Comparison of ENCODE assay signal across 10 mouse cellular contexts in the genomic region with DNA sequence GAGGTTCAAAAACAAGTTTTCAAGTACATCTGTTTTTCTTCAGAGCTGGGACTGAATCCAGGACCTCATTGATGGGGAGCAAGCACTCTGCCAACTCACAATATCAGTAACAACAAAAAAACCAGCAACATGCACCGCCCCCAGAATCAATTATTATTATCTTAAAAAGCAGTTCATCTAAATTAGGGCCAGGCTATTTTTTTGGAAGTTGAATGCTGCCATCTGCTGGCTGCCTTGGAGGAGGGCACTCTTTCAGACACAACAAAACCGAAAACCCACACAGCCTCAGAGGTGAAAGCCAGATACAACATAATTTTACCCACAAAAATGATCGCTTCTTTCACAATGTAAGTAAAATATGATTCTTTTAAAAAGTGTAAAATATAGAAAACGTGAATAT.
DNase-seq lines count a peak whose midpoint lies in the region; ATAC-seq and TF ChIP-seq lines count a peak whose summit lies in the region.
"Had no signal": no experiment of that assay in that cellular context is flagged by ENCODE, and none has a peak within 500 bp of the region (broad histone marks: within the 10 kb centered on the region; RNA-seq: fewer than 3 reads in every experiment).

No protein-coding gene starts in this region.

- no peaks in the 10 kb centered on the region for H3K36me3 ChIP-seq in kidney, adult 2 months (ENCODE audit: control insufficient read depth, insufficient read depth, low read length)
- H3K36me3 ChIP-seq in kidney, embryonic 14.5 days (ENCODE audit: control insufficient read depth, insufficient read depth, low read length): no peaks in the 10 kb centered on the region
- no peaks in the 10 kb centered on the region for H3K36me3 ChIP-seq in liver, postnatal 0 days (replicated peaks; ENCODE audit: insufficient read depth, low read length)
- H3K36me3 ChIP-seq in forebrain, embryonic 16.5 days (ENCODE audit: control insufficient read depth, insufficient read depth): no peaks in the 10 kb centered on the region
- H3K36me3 ChIP-seq: embryonic facial prominence, embryonic 13.5 days; limb, embryonic 15.5 days had no signal

- TF ChIP-seq CTCF in kidney, adult 2 months (conservative IDR thresholded peaks at IDR 0.05; ENCODE audit: insufficient read depth, insufficient read length, low read depth, low read length): peak; percentile 58
- TF ChIP-seq CTCF in liver, postnatal 0 days (IDR thresholded peaks at IDR 0.05; ENCODE audit: low read depth): peak; percentile 56

- no peak for ATAC-seq in kidney, embryonic 14.5 days (ENCODE audit: low FRiP score, low TSS enrichment)
- no peak for ATAC-seq in liver, postnatal 0 days
- no peak for ATAC-seq in forebrain, embryonic 16.5 days

- WGBS in kidney, adult 2 months: 10% methylated on average over 4 of the region's 4 CpGs
- WGBS in kidney, embryonic 14.5 days: 29% methylated on average over 4 of the region's 4 CpGs
- WGBS in liver, postnatal 0 days (ENCODE audit: insufficient replicate concordance): 19% methylated on average over 4 of the region's 4 CpGs
- WGBS in forebrain, embryonic 16.5 days: 24% methylated on average over 4 of the region's 4 CpGs

- H3K4me2 ChIP-seq in kidney, embryonic 14.5 days (replicated peaks; ENCODE audit: low read depth, low read length): no peak overlapping the region
- H3K4me2 ChIP-seq in liver, postnatal 0 days (ENCODE audit: low read depth, low read length): no peak overlapping the region
- no peak overlapping the region for H3K4me2 ChIP-seq in forebrain, embryonic 16.5 days (ENCODE audit: low read length)
- H3K4me2 ChIP-seq: embryonic facial prominence, embryonic 13.5 days; limb, embryonic 15.5 days had no signal

- no peak for TF ChIP-seq POLR2A in kidney, adult 2 months (IDR thresholded peaks at IDR 0.05; ENCODE audit: low read depth, low read length)

- DNase-seq in kidney, adult 2 months: peak; percentile 22
- peak; percentile 57 for DNase-seq in adipocyte (ENCODE audit: low spot score)
- DNase-seq in cerebellum, postnatal 14 days: peak; percentile 52 to 60
- peak; percentile 21 to 59 for DNase-seq in kidney, postnatal 36 days
- peak; percentile 20 for DNase-seq in liver, postnatal 0 days
- DNase-seq in yolk sac, embryonic 10.5 days (ENCODE audit: low spot score): peak; percentile 1

- no peak for TF ChIP-seq EP300 in liver, postnatal 0 days (IDR thresholded peaks at IDR 0.05; ENCODE audit: low read depth)

- no peak overlapping the region for H3K9ac ChIP-seq in kidney, embryonic 14.5 days (ENCODE audit: low read depth, low read length)
- no peak overlapping the region for H3K9ac ChIP-seq in liver, postnatal 0 days (replicated peaks)
- no peak overlapping the region for H3K9ac ChIP-seq in forebrain, embryonic 16.5 days (replicated peaks; ENCODE audit: low read depth, low read length)
- H3K9ac ChIP-seq: embryonic facial prominence, embryonic 13.5 days; limb, embryonic 15.5 days had no signal

- no peaks in the 10 kb centered on the region for H3K9me3 ChIP-seq in kidney, embryonic 14.5 days (ENCODE audit: control insufficient read depth, low read length)
- H3K9me3 ChIP-seq in liver, postnatal 0 days (ENCODE audit: low read length): no peaks in the 10 kb centered on the region
- H3K9me3 ChIP-seq in forebrain, embryonic 16.5 days (ENCODE audit: control insufficient read depth, low read length): no peaks in the 10 kb centered on the region
- H3K9me3 ChIP-seq: embryonic facial prominence, embryonic 13.5 days; limb, embryonic 15.5 days had no signal

- H3K27me3 ChIP-seq in kidney, adult 2 months (replicated peaks; ENCODE audit: control insufficient read depth, insufficient read depth, low read length): no peaks in the 10 kb centered on the region
- no peaks in the 10 kb centered on the region for H3K27me3 ChIP-seq in kidney, embryonic 14.5 days (ENCODE audit: control insufficient read depth, insufficient read depth, low read length)
- H3K27me3 ChIP-seq in liver, postnatal 0 days (ENCODE audit: insufficient read depth, low read length): no peaks in the 10 kb centered on the region
- no peaks in the 10 kb centered on the region for H3K27me3 ChIP-seq in forebrain, embryonic 16.5 days (replicated peaks; ENCODE audit: control insufficient read depth, insufficient read depth, low read length)
- H3K27me3 ChIP-seq: embryonic facial prominence, embryonic 13.5 days; limb, embryonic 15.5 days had no signal

- no peak overlapping the region for H3K27ac ChIP-seq in kidney, adult 2 months (ENCODE audit: insufficient read depth, low read depth, low read length)
- no peak overlapping the region for H3K27ac ChIP-seq in kidney, embryonic 14.5 days (ENCODE audit: low read depth, low read length)
- H3K27ac ChIP-seq in liver, postnatal 0 days (ENCODE audit: low read depth): no peak overlapping the region
- no peak overlapping the region for H3K27ac ChIP-seq in forebrain, embryonic 16.5 days (ENCODE audit: low read length)
- H3K27ac ChIP-seq: embryonic facial prominence, embryonic 13.5 days; limb, embryonic 15.5 days had no signal

- H3K4me1 ChIP-seq in kidney, adult 2 months (ENCODE audit: control insufficient read depth, insufficient read depth, low read length): no peaks in the 10 kb centered on the region
- H3K4me1 ChIP-seq in kidney, embryonic 14.5 days (ENCODE audit: control insufficient read depth, insufficient read depth, low read length): no peaks in the 10 kb centered on the region
- H3K4me1 ChIP-seq in liver, postnatal 0 days (ENCODE audit: insufficient read depth): no peaks in the 10 kb centered on the region
- no peaks in the 10 kb centered on the region for H3K4me1 ChIP-seq in forebrain, embryonic 16.5 days (replicated peaks; ENCODE audit: control insufficient read depth, insufficient read depth, low read length)
- H3K4me1 ChIP-seq: embryonic facial prominence, embryonic 13.5 days; limb, embryonic 15.5 days had no signal

- H3K4me3 ChIP-seq in kidney, adult 2 months (ENCODE audit: insufficient read depth, low read depth, low read length): no peak overlapping the region
- H3K4me3 ChIP-seq in kidney, embryonic 14.5 days (ENCODE audit: low read length): no peak overlapping the region
- H3K4me3 ChIP-seq in liver, postnatal 0 days (ENCODE audit: low read depth, low read length): no peak overlapping the region
- H3K4me3 ChIP-seq in forebrain, embryonic 16.5 days (replicated peaks; ENCODE audit: low read length): no peak overlapping the region
- H3K4me3 ChIP-seq: embryonic facial prominence, embryonic 13.5 days; limb, embryonic 15.5 days had no signal

Comparison
In these comparisons a context has a peak if more than half of its experiments do, and no peak if none do; other contexts are left out.
1. DNase-seq: peak in every context shown above with its lines; median percentile 57 in adipocyte; 56 in cerebellum, postnatal 14 days; 40 in kidney, postnatal 36 days; 22 in kidney, adult 2 months; 20 in liver, postnatal 0 days; 1 in yolk sac, embryonic 10.5 days.